Mouse (Mus musculus) A20 (cell line): ENCODE data around the gene Olfr342.

ENCODE experiments used
- DNase-seq: peaks from one replicate; pipeline ENCODE4 v3.0.0-alpha.2; 2011; ENCODE audit warnings: low read depth, low spot score

Olfr342 gene

GRCm38 (mm10) chr2:36524698-36525097 is at the start of gene Olfr342:
Olfr342 (plus strand) TSS chr2:36524998.
- no peak for DNase-seq

DNA sequence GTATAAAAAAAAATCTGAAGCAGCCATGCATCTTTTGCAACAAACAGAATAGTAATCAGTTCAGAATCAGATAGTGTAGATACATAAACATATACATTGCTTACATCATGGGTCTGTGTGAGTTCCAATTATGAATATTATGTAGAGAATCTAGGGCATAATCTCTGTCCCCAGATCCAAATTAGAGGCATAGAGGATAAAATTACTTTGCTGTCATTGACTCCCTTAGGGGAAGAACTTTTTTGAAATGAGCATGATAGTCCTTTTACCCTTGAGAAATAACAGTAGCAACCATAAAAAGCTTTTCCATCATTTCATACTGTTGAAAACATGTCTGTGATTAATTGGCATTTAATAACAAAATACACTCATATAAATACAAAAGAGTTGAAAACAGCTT is 42.4 kb upstream of the Olfr342 start, which contains the start of gene Olfr341:
Gene Olfr341, minus strand, starts transcription at position 101 of the 400 bp plus-strand sequence.
- DNase-seq = no peak

- DNase-seq = no peak
Observed at GRCm38 (mm10) chr2:36565156-36565555, 40.4 kb downstream of the Olfr342 start.

- DNase-seq = no peak
Observed at GRCm38 (mm10) chr2:36566362-36566761, 41.6 kb downstream of the Olfr342 start, which contains the start of gene Olfr344. Olfr344 (plus strand) TSS chr2:36566662.

DNA sequence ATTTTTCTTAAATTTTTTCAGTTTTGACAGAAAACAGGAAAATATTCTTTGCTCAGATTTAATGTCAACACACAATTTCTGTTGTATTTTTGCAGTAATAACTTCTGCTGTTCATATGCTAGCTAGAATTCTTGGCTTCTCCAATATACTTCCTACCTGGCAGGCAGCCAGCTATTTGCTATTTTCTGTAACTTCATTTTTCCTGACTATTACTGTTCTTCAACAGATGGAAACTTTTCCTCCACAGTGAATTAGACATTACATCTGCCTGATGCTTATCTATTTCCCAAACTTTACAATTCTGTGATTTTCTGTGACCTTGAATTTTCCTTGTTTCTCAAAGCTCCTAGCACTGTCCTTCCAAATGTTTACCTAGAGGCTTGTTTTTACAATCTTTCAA is 42.2 kb downstream of the Olfr342 start:
- no peak for DNase-seq

GRCm38 (mm10) chr2:36567845-36568244 is 43.0 kb downstream of the Olfr342 start:
- DNase-seq = no peak
